Mouse (Mus musculus) left cerebral cortex, adult 9 months (tissue): ENCODE data around the gene Olfm3.

Experiments used
- DNase-seq, 2 experiments: peaks; one replicate each; pipeline ENCODE4 v3.0.0; 2022; ENCODE audit warnings: low spot score in 2 of 2

Gene Olfm3

GRCm38 (mm10) chr3:114903924-114904438 is at the start of gene Olfm3:
Gene Olfm3, plus strand, starts transcription at chr3:114904078.
- DNase-seq = peak; percentile 9 to 38

GRCm38 (mm10) chr3:114889764-114890163 is 14.1 kb upstream of the Olfm3 start:
- DNase-seq = no peak

GRCm38 (mm10) chr3:114904633-114905423 is 950 bp downstream of the Olfm3 start:
- peak in 1 of 2 experiments; percentile 8 for DNase-seq

DNA sequence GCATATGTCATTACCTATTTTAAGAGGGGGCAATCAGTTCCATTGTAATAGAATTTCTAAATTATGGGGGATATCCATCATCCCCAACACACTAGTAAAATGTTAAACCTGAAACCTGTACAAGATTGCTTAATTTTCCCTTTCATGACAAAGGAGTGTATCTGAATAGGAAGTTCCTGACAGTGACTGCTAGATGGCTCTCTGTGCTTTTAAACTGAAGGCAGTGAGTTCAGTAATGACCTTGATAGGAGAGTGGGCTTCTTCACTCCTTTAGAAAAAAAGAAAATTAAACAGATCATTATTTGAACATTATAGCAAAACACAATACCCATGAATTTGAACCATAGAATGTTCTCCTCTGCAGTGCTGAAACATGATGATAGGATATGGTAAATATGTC is 3.7 kb downstream of the Olfm3 start:
- no peak for DNase-seq

- no peak for DNase-seq
Observed at GRCm38 (mm10) chr3:114908846-114909245, 5.0 kb downstream of the Olfm3 start.

DNA sequence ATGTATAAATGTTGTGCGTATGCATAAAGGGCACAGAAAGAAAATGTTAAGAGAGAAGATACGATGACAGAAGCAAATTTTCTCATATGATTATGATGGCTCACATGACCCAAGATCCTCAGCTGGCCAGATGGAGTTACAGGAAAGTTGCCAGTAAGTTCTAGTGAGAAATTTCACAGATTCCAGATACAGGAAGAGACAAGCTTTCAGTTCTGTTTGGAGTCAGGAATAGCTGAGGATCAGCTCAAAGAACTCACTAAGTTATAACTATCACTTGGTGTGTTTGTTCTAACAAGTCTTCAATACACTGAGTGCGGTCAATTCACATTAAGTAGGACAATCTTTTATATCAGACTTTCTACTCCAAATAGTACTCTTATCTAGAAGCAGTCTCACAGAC is 16.2 kb downstream of the Olfm3 start:
- DNase-seq = peak in 1 of 2 experiments; percentile 4

DNA sequence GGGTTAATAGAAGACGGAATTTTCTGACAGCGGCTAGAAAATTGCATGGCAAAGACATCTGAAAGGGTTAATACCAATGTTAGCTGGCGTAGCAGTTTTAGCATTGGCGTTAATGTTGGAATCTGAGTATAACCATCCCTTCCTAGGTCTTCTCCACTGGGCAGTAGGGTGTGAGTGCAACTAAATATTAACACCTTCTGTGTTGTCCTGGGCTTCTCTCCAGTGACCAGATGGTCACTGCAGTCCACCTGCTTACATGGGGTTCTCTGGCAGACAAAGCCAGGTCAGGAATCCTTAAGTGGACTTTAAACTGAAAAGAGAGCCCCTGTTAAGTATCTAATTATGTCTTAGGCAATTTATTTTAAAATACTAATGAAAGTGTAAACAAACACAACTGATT is 25.7 kb downstream of the Olfm3 start:
- no peak for DNase-seq

DNA sequence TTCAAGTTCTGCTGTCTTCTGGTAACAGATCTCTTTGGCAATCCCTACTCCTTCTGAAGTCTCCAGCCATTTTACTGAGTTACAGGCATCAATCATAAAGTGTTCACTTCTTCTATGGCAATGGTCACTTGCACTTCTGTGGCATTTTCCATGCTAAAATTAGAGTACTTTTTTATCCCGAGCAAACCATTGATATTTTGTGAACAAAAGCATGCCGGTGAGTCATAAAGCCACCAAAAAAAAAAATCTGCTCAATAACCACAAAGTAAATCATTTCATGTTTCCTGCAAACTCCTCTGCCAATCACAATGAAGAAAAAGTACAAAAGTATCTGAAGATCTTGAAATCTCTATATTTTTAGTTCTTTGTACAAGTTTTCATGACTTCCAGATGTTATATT is 26.5 kb downstream of the Olfm3 start:
- no peak for DNase-seq

GRCm38 (mm10) chr3:114930796-114931195 is 26.9 kb downstream of the Olfm3 start:
- DNase-seq = no peak

DNA sequence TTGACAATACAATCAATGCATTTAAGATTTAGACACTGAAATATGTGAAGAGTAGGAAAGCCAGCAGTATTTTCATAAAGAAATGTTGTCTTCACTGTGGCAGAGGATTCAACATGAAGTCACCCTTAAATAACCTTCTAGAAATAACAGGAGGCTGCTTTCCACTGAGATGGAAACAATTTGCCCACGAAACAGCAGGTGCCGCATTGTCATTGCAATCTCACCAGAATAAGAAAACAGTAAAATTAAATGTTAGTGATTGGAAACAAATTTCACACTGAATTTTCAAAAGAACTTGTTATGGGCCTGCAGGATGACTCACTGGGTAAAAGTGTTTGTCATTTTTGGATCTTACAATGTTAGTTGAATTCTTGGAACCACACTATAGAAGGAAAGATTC is 29.0 kb downstream of the Olfm3 start:
- peak in 1 of 2 experiments; percentile 11 for DNase-seq

DNA sequence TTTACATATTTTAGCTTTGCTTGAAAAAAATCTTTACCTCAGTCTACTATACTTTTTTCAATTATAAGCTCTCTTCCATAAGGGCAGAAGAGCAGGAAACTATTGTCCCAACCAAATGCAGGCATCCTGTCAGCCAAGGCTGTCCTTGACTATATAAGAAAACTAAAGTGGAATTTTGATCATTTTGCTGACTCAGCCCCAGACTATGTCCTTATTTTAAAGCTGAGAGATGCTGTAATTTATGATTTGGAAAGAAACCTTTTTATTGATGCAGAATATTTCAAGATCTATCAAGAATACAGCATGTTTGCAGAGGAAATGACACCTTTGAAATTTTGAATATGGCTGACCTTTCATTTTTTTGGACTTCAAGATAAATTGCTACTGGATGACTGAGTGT is 51.0 kb downstream of the Olfm3 start:
- no peak for DNase-seq

GRCm38 (mm10) chr3:114959311-114959967 is 55.6 kb downstream of the Olfm3 start:
- DNase-seq = no peak

- peak; percentile 26 to 54 for DNase-seq
Observed at GRCm38 (mm10) chr3:114962316-114963083, 58.6 kb downstream of the Olfm3 start.

GRCm38 (mm10) chr3:114971183-114971582 is 67.3 kb downstream of the Olfm3 start:
- DNase-seq = no peak

DNA sequence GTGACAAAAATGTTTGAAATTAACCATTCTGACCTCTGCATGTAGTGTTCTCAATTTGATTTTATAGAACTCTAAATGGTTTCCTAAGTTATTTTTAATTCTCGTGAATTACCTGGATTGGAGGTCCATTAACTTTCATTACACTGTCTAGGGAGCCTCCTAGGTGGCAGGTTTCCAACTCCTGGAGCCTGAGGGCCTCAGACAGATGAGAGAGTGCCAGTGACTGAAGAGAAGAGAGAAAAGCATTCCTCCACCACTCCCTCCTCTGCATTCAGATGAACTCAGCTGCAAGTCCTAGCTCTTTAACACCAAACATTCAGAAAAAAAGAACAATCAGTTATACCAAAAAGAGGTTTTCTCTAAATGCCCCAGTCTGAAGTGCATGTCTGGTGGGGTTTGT is 68.6 kb downstream of the Olfm3 start:
- DNase-seq = no peak

- no peak for DNase-seq
Observed at GRCm38 (mm10) chr3:114990828-114991227, 87.0 kb downstream of the Olfm3 start.

DNA sequence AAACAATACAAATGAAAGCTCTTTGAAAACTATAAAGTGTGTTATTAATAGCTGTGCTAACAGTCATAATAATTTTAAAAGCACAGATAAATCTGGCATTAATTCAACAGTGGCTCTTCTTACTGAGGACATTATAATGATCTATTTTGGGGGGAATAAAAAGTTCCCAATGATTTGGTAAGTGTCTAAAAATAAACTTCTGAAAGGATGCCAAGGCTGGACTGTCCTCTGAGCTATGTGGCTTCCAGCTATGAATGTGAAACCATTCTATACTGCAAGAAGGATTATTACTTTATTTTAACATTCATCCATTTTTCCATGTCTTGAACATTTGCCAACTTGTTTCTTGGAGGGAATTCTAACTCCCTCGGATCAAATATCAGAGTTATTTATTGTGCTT is 92.1 kb downstream of the Olfm3 start:
- DNase-seq = no peak

- DNase-seq = no peak
Observed at GRCm38 (mm10) chr3:115027560-115027959, 123.7 kb downstream of the Olfm3 start.

- DNase-seq = peak; percentile 11 to 15
Observed at GRCm38 (mm10) chr3:115028046-115028445, 124.2 kb downstream of the Olfm3 start.

GRCm38 (mm10) chr3:115028611-115029010 is 124.7 kb downstream of the Olfm3 start:
- DNase-seq = peak; percentile 45 to 71

- no peak for DNase-seq
Observed at GRCm38 (mm10) chr3:115049060-115049459, 145.2 kb downstream of the Olfm3 start.

GRCm38 (mm10) chr3:115064901-115065300 is 161.0 kb downstream of the Olfm3 start:
- no peak for DNase-seq
